Mouse (Mus musculus): ENCODE data around the gene Ajap1. TPM values are rescaled to one million over a fixed set of nuclear protein-coding genes. Genes with fewer than 3 reads are reported as not detected.

Ajap1 gene
- polyA plus RNA-seq, 1 experiment, result not detected

DNA sequence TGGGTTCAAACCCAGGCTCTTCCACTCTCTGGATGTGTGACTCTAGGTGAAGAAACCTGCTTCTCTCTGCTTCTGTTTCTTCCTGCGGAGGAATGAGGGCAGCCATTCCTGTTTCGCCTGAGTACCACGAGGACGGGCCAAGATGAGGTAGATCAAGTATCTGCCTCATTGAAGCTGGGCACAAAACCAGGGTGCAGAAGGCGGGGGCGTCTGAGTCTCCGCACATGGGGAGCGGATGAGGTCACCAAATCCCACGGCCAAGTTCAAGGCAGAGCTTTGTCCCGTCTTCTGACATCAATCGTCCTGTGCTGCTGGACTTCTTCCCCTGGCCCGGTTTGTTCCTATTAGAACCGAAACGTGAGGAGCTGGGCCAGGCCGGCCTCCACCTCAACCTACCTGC, 12.9 kb downstream of the Ajap1 start:
- no peaks in the 10 kb centered on the region for H3K36me3 ChIP-seq (ENCODE audit: control insufficient read depth)
- peaks cover 78% of the 10 kb centered on the region for H3K9me3 ChIP-seq (ENCODE audit: control insufficient read depth, low read length)
- no peak for TF ChIP-seq GATA1 (IDR thresholded peaks at IDR 0.05; ENCODE audit: low read length)
- TF ChIP-seq TAL1 (IDR thresholded peaks at IDR 0.05; ENCODE audit: low read length), result no peak

DNA sequence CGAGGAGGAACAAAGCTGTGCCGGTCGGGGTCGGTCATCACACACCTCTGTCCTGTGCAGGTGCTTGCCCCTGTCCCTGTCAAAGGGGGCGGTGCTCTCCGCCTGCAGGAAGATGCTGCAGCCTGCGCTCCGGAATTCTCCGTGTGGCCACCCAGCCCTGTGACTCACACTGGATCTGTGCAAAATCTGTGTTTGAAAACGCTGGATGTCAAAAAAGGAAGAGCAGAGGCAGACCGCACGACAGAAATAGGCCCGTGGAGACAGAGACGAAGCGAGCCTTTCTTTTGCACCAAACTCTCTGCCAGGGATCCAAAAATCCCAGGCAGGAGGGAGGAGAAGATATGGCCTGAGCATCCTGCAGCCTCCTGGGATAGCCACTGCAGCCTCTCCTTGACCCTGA, 22.7 kb downstream of the Ajap1 start:
- Histone ChIP-seq H3K27me3 (ENCODE audit: control insufficient read depth) (no peaks in the 10 kb centered on the region), H3K4me1 (ENCODE audit: control insufficient read depth) (no peaks in the 10 kb centered on the region), H3K4me3 (replicated peaks) (no peak overlapping the region), H3K9me3 (ENCODE audit: control insufficient read depth, low read length) (peaks cover 47% of the 10 kb centered on the region), H3K36me3 (ENCODE audit: control insufficient read depth) (no peaks in the 10 kb centered on the region)
- TF ChIP-seq TAL1 (IDR thresholded peaks at IDR 0.05; ENCODE audit: low read length), result no peak
- no peak for TF ChIP-seq GATA1 (IDR thresholded peaks at IDR 0.05; ENCODE audit: low read length)

More for the DNA sequence above, 12.9 kb downstream of the Ajap1 start:
- no peaks in the 10 kb centered on the region; the same call in 1 of the 2 replicates for H3K27me3 ChIP-seq (ENCODE audit: control insufficient read depth)
- no peak overlapping the region for H3K4me3 ChIP-seq (replicated peaks)
- H3K4me1 ChIP-seq (ENCODE audit: control insufficient read depth), result no peaks in the 10 kb centered on the region

DNA sequence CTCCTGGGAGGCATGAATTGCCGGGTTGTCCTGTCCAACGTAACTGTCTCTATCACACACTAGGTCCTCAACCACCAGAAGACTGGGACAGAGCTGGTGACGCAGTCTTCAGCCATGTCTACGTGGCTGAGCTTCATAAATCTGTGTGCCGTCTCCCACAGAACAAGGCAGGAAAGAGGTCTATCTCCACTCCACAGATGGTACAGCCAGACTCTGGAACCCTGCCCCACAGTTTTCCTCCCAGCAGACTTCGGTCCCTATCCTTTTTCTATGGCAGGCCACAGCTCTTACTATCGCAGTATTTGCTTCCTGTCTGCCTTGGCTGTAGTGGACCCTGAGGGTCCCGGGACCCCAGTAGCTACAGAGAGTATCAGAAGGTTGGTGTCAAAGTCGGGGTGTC, 23.1 kb downstream of the Ajap1 start:
- Histone ChIP-seq H3K4me1 (ENCODE audit: control insufficient read depth) (no peaks in the 10 kb centered on the region), H3K9me3 (ENCODE audit: control insufficient read depth, low read length) (peaks cover 50% of the 10 kb centered on the region), H3K27me3 (ENCODE audit: control insufficient read depth) (no peaks in the 10 kb centered on the region), H3K36me3 (ENCODE audit: control insufficient read depth) (no peaks in the 10 kb centered on the region), H3K4me3 (replicated peaks) (no peak overlapping the region)
- no peak for TF ChIP-seq TAL1 (IDR thresholded peaks at IDR 0.05; ENCODE audit: low read length)
- no peak for TF ChIP-seq GATA1 (IDR thresholded peaks at IDR 0.05; ENCODE audit: low read length)

DNA sequence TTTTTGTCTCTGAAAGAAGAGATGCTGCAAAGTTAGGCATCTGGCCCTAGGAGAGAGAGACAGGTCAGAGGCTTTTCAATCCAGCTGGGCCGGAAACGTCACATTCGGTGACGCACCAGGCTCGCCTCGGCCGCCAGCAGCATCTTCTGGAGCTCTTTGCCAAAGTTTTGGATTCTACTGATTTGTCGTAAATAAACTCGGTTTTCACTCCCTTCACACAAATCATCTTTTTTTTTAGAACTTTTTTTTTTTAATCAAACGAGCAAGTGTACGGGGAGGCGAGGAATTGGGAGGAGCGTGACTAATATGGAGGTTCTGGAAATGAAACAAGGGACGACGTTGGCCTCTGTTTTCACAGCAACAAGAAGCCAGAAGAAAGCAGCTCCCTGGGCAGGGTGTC, 23.8 kb downstream of the Ajap1 start:
- no peaks in the 10 kb centered on the region for H3K27me3 ChIP-seq (ENCODE audit: control insufficient read depth)
- H3K36me3 ChIP-seq (ENCODE audit: control insufficient read depth), result no peaks in the 10 kb centered on the region
- TF ChIP-seq TAL1 (IDR thresholded peaks at IDR 0.05; ENCODE audit: low read length) (no peak), GATA1 (IDR thresholded peaks at IDR 0.05; ENCODE audit: low read length) (no peak)
- H3K9me3 ChIP-seq (ENCODE audit: control insufficient read depth, low read length), result peaks cover 56% of the 10 kb centered on the region
- no peaks in the 10 kb centered on the region for H3K4me1 ChIP-seq (ENCODE audit: control insufficient read depth)
- no peak overlapping the region for H3K4me3 ChIP-seq (replicated peaks)

DNA sequence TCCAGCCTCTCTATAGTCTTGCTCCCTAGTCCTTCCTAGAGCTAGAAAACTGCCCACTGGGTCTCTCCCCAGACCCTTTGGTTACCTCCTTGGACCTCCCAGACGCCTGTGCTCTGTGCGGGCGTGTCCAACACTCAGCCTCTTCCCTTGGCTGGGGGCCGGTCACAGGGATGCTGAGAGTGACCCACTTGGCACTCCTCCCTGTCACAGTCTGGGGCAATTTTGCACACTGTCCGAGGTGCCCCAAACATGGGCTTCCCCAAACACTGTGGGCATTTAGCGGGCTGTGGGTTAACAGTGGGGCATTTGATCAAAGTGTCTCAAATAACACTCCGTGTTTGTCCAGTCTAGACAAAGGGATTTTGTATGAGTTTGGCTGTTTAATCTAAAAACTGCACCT, 29.1 kb downstream of the Ajap1 start:
- H3K4me3 ChIP-seq (replicated peaks), result no peak overlapping the region
- H3K36me3 ChIP-seq (ENCODE audit: control insufficient read depth), result no peaks in the 10 kb centered on the region
- H3K4me1 ChIP-seq (ENCODE audit: control insufficient read depth), result no peaks in the 10 kb centered on the region
- peaks cover 62% of the 10 kb centered on the region for H3K9me3 ChIP-seq (ENCODE audit: control insufficient read depth, low read length)
- no peaks in the 10 kb centered on the region for H3K27me3 ChIP-seq (ENCODE audit: control insufficient read depth)
- no peak for TF ChIP-seq TAL1 (IDR thresholded peaks at IDR 0.05; ENCODE audit: low read length)

DNA sequence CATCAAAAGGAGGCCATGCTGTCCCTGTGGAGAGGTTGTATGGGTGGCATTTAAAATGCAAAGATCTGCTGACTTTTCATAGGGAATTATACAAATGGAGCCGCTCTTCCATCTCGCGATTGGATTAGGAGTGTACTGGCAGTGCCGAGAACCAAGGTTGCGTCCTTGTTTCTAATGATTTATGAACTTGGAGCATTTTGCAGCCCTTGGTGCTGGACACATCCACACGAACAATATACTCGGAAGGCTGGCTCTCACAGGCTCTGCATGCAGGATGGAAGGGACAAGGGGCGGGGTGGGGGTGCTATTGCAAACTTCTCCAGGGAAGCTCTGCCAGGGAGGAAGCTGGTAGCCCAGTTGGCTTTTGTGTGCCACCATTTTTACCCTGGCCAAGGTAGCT, 31.1 kb downstream of the Ajap1 start:
- Histone ChIP-seq H3K36me3 (ENCODE audit: control insufficient read depth) (no peaks in the 10 kb centered on the region), H3K4me3 (replicated peaks) (no peak overlapping the region), H3K4me1 (ENCODE audit: control insufficient read depth) (no peaks in the 10 kb centered on the region), H3K9me3 (ENCODE audit: control insufficient read depth, low read length) (peaks cover 52% of the 10 kb centered on the region), H3K27me3 (ENCODE audit: control insufficient read depth) (no peaks in the 10 kb centered on the region)
- TF ChIP-seq GATA1 (IDR thresholded peaks at IDR 0.05; ENCODE audit: low read length), result no peak
- no peak for TF ChIP-seq TAL1 (IDR thresholded peaks at IDR 0.05; ENCODE audit: low read length)

DNA sequence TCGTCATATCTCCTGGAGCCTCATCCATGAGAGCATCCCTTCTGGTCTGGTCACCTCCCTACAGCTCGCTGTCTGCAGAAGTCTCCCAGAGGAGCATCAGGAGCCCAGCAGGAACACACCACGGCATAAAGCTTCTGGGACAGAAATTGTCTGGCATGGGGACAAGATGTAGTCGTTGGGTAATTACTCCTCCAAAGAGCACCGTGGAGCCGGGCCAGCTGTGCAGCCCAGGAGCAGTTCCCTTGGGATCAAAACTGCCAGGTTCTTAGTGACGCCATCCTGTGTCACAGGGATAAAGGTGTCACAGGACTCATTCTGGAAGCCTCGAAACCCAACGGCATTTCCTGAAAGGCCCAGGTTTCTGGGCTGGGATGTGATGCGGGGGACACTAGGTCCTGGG, 40.1 kb downstream of the Ajap1 start:
- Histone ChIP-seq H3K9me3 (ENCODE audit: control insufficient read depth, low read length) (peaks cover 45% of the 10 kb centered on the region), H3K27me3 (ENCODE audit: control insufficient read depth) (no peaks in the 10 kb centered on the region; the same call in 1 of the 2 replicates), H3K36me3 (ENCODE audit: control insufficient read depth) (no peaks in the 10 kb centered on the region), H3K4me1 (ENCODE audit: control insufficient read depth) (no peaks in the 10 kb centered on the region), H3K4me3 (replicated peaks) (no peak overlapping the region)
- TF ChIP-seq GATA1 (IDR thresholded peaks at IDR 0.05; ENCODE audit: low read length) (no peak), TAL1 (IDR thresholded peaks at IDR 0.05; ENCODE audit: low read length) (no peak)

DNA sequence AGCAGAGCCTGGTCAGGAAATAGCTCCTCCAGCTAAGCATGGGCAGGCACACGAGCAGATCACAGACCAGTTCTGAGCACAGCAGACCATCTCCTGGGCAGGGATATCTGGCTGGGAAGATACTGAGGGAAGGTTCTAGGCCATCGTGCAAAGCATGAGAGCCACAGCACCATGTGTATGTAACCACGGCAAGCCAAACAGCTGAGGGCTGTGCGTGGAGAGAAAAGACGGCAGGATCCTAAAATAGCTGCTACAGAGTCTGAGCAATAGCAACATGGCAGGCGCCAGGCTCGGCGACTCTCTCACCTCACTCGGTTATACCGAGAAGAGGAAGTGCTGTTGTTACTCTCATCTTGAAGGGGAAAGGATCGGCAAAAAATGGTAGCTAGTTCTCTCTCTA, 42.7 kb downstream of the Ajap1 start:
- TF ChIP-seq TAL1 (IDR thresholded peaks at IDR 0.05; ENCODE audit: low read length) (no peak), GATA1 (IDR thresholded peaks at IDR 0.05; ENCODE audit: low read length) (no peak)
- H3K36me3 ChIP-seq (ENCODE audit: control insufficient read depth), result no peaks in the 10 kb centered on the region
- H3K27me3 ChIP-seq (ENCODE audit: control insufficient read depth), result no peaks in the 10 kb centered on the region; the same call in 1 of the 2 replicates
- H3K4me3 ChIP-seq (replicated peaks), result no peak overlapping the region
- peaks cover 34% of the 10 kb centered on the region for H3K9me3 ChIP-seq (ENCODE audit: control insufficient read depth, low read length)
- H3K4me1 ChIP-seq (ENCODE audit: control insufficient read depth), result no peaks in the 10 kb centered on the region

DNA sequence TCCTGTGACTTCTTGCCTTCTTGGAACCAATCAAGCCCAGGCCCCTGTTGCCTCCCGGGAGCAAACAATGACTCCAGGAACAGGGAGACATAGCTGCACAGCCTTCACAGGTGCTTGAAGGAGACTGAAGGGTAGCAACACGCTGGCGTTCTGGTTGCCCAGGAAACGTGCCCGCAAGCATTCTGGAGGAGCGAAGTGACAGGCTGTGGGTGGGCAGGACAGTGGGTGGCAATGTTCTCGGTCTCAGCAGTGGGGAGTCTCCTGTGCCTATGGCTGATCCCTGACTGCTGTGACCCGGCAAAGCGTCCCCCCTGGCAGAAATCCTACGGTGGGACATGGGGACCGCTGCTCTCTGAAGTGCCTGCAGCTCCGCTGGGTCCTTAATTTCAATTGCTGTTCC, 43.6 kb downstream of the Ajap1 start:
- TF ChIP-seq TAL1 (IDR thresholded peaks at IDR 0.05; ENCODE audit: low read length) (no peak), GATA1 (IDR thresholded peaks at IDR 0.05; ENCODE audit: low read length) (no peak)
- no peaks in the 10 kb centered on the region for H3K36me3 ChIP-seq (ENCODE audit: control insufficient read depth)
- H3K27me3 ChIP-seq (ENCODE audit: control insufficient read depth), result no peaks in the 10 kb centered on the region; the same call in 1 of the 2 replicates
- no peaks in the 10 kb centered on the region for H3K4me1 ChIP-seq (ENCODE audit: control insufficient read depth)
- H3K4me3 ChIP-seq (replicated peaks), result no peak overlapping the region
- peaks cover 39% of the 10 kb centered on the region for H3K9me3 ChIP-seq (ENCODE audit: control insufficient read depth, low read length)

DNA sequence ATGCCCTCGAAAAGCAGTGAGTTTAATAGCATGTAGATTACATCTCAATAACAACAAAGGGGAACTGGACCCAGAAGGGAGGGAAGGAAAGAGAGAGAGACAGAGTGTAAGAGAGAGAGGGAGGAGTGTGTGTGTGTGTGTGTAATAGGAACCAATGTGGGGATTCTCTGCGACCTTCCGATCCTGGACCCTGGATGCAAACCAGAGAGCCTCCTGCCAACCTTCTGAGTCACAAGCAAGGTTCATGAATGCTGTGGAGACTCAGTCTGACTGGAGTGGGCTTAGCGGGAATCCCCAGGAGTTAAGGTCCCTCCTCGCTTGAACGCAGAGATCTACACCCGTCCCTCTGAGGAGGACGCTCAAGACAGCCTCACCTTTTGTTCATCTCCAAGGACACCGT, 45.4 kb downstream of the Ajap1 start:
- Histone ChIP-seq H3K9me3 (ENCODE audit: control insufficient read depth, low read length) (peaks cover 52% of the 10 kb centered on the region), H3K4me1 (ENCODE audit: control insufficient read depth) (no peaks in the 10 kb centered on the region), H3K4me3 (replicated peaks) (no peak overlapping the region), H3K27me3 (ENCODE audit: control insufficient read depth) (no peaks in the 10 kb centered on the region; the same call in 1 of the 2 replicates), H3K36me3 (ENCODE audit: control insufficient read depth) (no peaks in the 10 kb centered on the region)
- TF ChIP-seq TAL1 (IDR thresholded peaks at IDR 0.05; ENCODE audit: low read length), result no peak
- TF ChIP-seq GATA1 (IDR thresholded peaks at IDR 0.05; ENCODE audit: low read length), result no peak
